Mouse (Mus musculus) adrenal gland, adult (tissue): ENCODE measurements around the gene Atf3.

Experiments used
- DNase-seq, 2 experiments: peaks; one replicate each; pipeline ENCODE4 v3.0.0; 2022 to 2023; ENCODE audit warnings: low spot score in 1 of 2; ENCODE audit not compliant: inconsistent age in 2 of 2

Atf3 gene

GRCm38 (mm10) chr1:191193657-191194424 lies 24.0 kb downstream of the Atf3 start:
- DNase-seq, result peak; percentile 29 to 65

GRCm38 (mm10) chr1:191192751-191193150 lies 25.1 kb downstream of the Atf3 start:
- no peak for DNase-seq

GRCm38 (mm10) chr1:191192213-191192612 lies 25.6 kb downstream of the Atf3 start:
- DNase-seq, result no peak

- DNase-seq, result no peak
Measured at GRCm38 (mm10) chr1:191189671-191190372, 28.0 kb downstream of the Atf3 start.

GRCm38 (mm10) chr1:191186386-191186770 lies 31.5 kb downstream of the Atf3 start:
- DNase-seq, result peak in 1 of 2 experiments; percentile 55

- DNase-seq, result peak in 1 of 2 experiments; percentile 66
Measured at GRCm38 (mm10) chr1:191185761-191186385, 32.0 kb downstream of the Atf3 start.

GRCm38 (mm10) chr1:191184841-191185251 lies 33.0 kb downstream of the Atf3 start:
- DNase-seq, result peak; percentile 35 to 69

- peak; percentile 32 to 80 for DNase-seq
Measured at GRCm38 (mm10) chr1:191184066-191184815, 33.6 kb downstream of the Atf3 start.

- DNase-seq, result peak; percentile 100
Measured at GRCm38 (mm10) chr1:191183163-191184065, 34.4 kb downstream of the Atf3 start.

GRCm38 (mm10) chr1:191182431-191183162 lies 35.2 kb downstream of the Atf3 start:
- DNase-seq, result peak; percentile 82 to 91

GRCm38 (mm10) chr1:191181469-191182259 lies 36.2 kb downstream of the Atf3 start:
- peak in 1 of 2 experiments; percentile 35 for DNase-seq

- peak; percentile 35 to 59 for DNase-seq
Measured at GRCm38 (mm10) chr1:191180397-191180796, 37.4 kb downstream of the Atf3 start.

GRCm38 (mm10) chr1:191179846-191180245 lies 38.0 kb downstream of the Atf3 start:
- no peak for DNase-seq

GRCm38 (mm10) chr1:191178511-191179188 lies 39.2 kb downstream of the Atf3 start:
- no peak for DNase-seq

GRCm38 (mm10) chr1:191176887-191177286 lies 41.0 kb downstream of the Atf3 start:
- no peak for DNase-seq

GRCm38 (mm10) chr1:191172487-191172886 lies 45.4 kb downstream of the Atf3 start:
- DNase-seq, result peak in 1 of 2 experiments; percentile 44

- DNase-seq, result no peak
Measured at GRCm38 (mm10) chr1:191170444-191170843, 47.4 kb downstream of the Atf3 start.

- no peak for DNase-seq
Measured at GRCm38 (mm10) chr1:191166189-191166588, 51.6 kb downstream of the Atf3 start.
